In the genomic region with DNA sequence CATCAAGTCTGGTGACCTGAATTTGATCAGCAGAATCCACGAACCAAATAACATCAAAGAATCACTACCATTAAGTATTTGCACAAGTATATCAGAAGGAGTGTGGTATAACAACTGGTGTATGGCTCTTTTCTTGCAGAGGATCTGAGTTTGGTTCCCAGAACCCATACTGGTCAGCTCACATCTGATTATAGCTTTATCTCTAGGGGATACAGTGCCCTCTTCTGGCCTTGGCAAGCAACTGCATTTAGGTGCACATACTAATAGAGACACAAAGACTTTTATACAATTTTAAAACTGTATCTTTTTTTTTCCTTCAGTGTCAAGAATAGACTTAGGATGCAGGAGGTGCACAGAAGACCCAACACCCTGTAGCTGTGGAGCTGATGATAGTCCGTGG, we compare ENCODE assay signal across 10 mouse cellular contexts. TPM values are rescaled to one million over a fixed set of nuclear protein-coding genes. Genes with fewer than 3 reads are reported as not detected.
A peak's percentile ranks its signal among the peaks of the same experiment; 100 is the strongest.
DNase-seq lines count a peak whose midpoint lies in the region; ATAC-seq and TF ChIP-seq lines count a peak whose summit lies in the region.
"Had no signal": no experiment of that assay in that cellular context is flagged by ENCODE, and none has a peak within 500 bp of the region (broad histone marks: within the 10 kb centered on the region; RNA-seq: fewer than 3 reads in every experiment).

No protein-coding gene starts in this region.

- no peak for ATAC-seq in heart, postnatal 0 days (ENCODE audit: insufficient read depth, low read depth)
- ATAC-seq in neural tube, embryonic 12.5 days (ENCODE audit: low FRiP score, low read depth), result no peak
- no peak for ATAC-seq in heart, embryonic 11.5 days (replicated peaks; ENCODE audit: insufficient number of reproducible peaks, low FRiP score, low TSS enrichment)

- TF ChIP-seq EP300 in heart, postnatal 0 days (IDR thresholded peaks at IDR 0.05; ENCODE audit: low read depth), result no peak

- no peaks in the 10 kb centered on the region for H3K27me3 ChIP-seq in heart, postnatal 0 days (ENCODE audit: control insufficient read depth, insufficient read depth, low read length)
- no peaks in the 10 kb centered on the region for H3K27me3 ChIP-seq in neural tube, embryonic 12.5 days (replicated peaks)
- H3K27me3 ChIP-seq in cerebellum, adult 2 months (ENCODE audit: control insufficient read depth, insufficient read depth, low read length), result no peaks in the 10 kb centered on the region
- H3K27me3 ChIP-seq in heart, embryonic 11.5 days (ENCODE audit: control insufficient read depth, insufficient read depth, low read length), result no peaks in the 10 kb centered on the region
- H3K27me3 ChIP-seq: limb, embryonic 12.5 days had no signal

- H3K4me1 ChIP-seq in heart, postnatal 0 days (ENCODE audit: control insufficient read depth, insufficient read depth), result peaks cover 8% of the 10 kb centered on the region; the same call in 1 of the 2 replicates
- H3K4me1 ChIP-seq in neural tube, embryonic 12.5 days, result peaks cover 12% of the 10 kb centered on the region; the same call in 1 of the 2 replicates
- no peaks in the 10 kb centered on the region for H3K4me1 ChIP-seq in cerebellum, adult 2 months (ENCODE audit: control insufficient read depth, insufficient read depth, low read length)
- no peaks in the 10 kb centered on the region for H3K4me1 ChIP-seq in heart, embryonic 11.5 days (ENCODE audit: control insufficient read depth, insufficient read depth, low read length)

- no peak overlapping the region for H3K4me2 ChIP-seq in heart, postnatal 0 days (ENCODE audit: low read depth, low read length)
- 0 out of 2 replicates have a peak overlapping the region, but pooled peaks have one; percentile 14 for H3K4me2 ChIP-seq in neural tube, embryonic 12.5 days (replicated peaks)
- no peak overlapping the region for H3K4me2 ChIP-seq in heart, embryonic 11.5 days

- intact Hi-C loops in heart, postnatal 10 days (cut with DNase I), result loop anchor here (10.0 kb wide), 2 partner anchors 207 to 813 kb away; a partner anchor contains a TSS

- H3K9ac ChIP-seq in heart, postnatal 0 days (replicated peaks; ENCODE audit: low read depth, low read length), result no peak overlapping the region
- H3K9ac ChIP-seq in neural tube, embryonic 12.5 days, result no peak overlapping the region
- H3K9ac ChIP-seq in heart, embryonic 11.5 days (ENCODE audit: low read depth, low read length), result no peak overlapping the region
- H3K9ac ChIP-seq: limb, embryonic 12.5 days had no signal

- no peak for TF ChIP-seq POLR2A in cerebellum, adult 2 months (IDR thresholded peaks at IDR 0.05; ENCODE audit: borderline replicate concordance, insufficient read depth, low read length)

- peak; percentile 26 for TF ChIP-seq CTCF in heart, postnatal 0 days (IDR thresholded peaks at IDR 0.05; ENCODE audit: low read depth)
- TF ChIP-seq CTCF in cerebellum, adult 2 months (IDR thresholded peaks at IDR 0.05; ENCODE audit: borderline replicate concordance, insufficient read depth, low read depth, low read length), result no peak

- no peaks in the 10 kb centered on the region for H3K9me3 ChIP-seq in heart, postnatal 0 days (replicated peaks; ENCODE audit: control insufficient read depth, low read length)
- H3K9me3 ChIP-seq in neural tube, embryonic 12.5 days, result no peaks in the 10 kb centered on the region
- H3K9me3 ChIP-seq in heart, embryonic 11.5 days (replicated peaks; ENCODE audit: control insufficient read depth, low read length), result no peaks in the 10 kb centered on the region

- H3K36me3 ChIP-seq in heart, postnatal 0 days (replicated peaks; ENCODE audit: control insufficient read depth, insufficient read depth, low read length), result peaks cover 29% of the 10 kb centered on the region
- H3K36me3 ChIP-seq in neural tube, embryonic 12.5 days, result peaks cover 44% of the 10 kb centered on the region
- H3K36me3 ChIP-seq in heart, embryonic 11.5 days (ENCODE audit: control insufficient read depth, insufficient read depth, low read length), result peaks cover 23% of the 10 kb centered on the region

- 92% methylated on average over 2 of the region's 2 CpGs for WGBS in heart, postnatal 0 days
- WGBS in neural tube, embryonic 12.5 days, result 92% methylated on average over 2 of the region's 2 CpGs
- 93% methylated on average over 2 of the region's 2 CpGs for WGBS in cerebellum, adult 2 months
- 93% methylated on average over 2 of the region's 2 CpGs for WGBS in heart, embryonic 11.5 days (ENCODE audit: insufficient replicate concordance)

- no peak for DNase-seq in heart, postnatal 0 days (ENCODE audit: low spot score)
- no peak for DNase-seq in heart, postnatal 10 days
- no peak for DNase-seq in neural tube, embryonic 10.5 days (ENCODE audit: extremely low spot score, low spot score)
- DNase-seq in c-Kit-positive CD71-positive TER-119-positive erythroid progenitor cells, embryonic 14.5 days (ENCODE audit: low spot score), result peak; percentile 25
- peak; percentile 14 for DNase-seq in retina, postnatal 1 day
- no peak for DNase-seq in cerebellum, adult 2 months
- DNase-seq: gastrocnemius, postnatal 10 days had no signal

- H3K27ac ChIP-seq in heart, postnatal 0 days (ENCODE audit: low read depth), result no peak overlapping the region
- H3K27ac ChIP-seq in neural tube, embryonic 12.5 days, result no peak overlapping the region
- H3K27ac ChIP-seq in cerebellum, adult 2 months (ENCODE audit: insufficient read depth, low read length), result no peak overlapping the region
- no peak overlapping the region for H3K27ac ChIP-seq in heart, embryonic 11.5 days (ENCODE audit: low read depth, low read length)
- H3K27ac ChIP-seq: limb, embryonic 12.5 days had no signal

- no peak overlapping the region for H3K4me3 ChIP-seq in heart, postnatal 0 days (ENCODE audit: low read depth, low read length)
- H3K4me3 ChIP-seq in neural tube, embryonic 12.5 days, result no peak overlapping the region
- H3K4me3 ChIP-seq in cerebellum, adult 2 months (replicated peaks; ENCODE audit: insufficient read depth, low read depth, low read length), result no peak overlapping the region
- H3K4me3 ChIP-seq in heart, embryonic 11.5 days (ENCODE audit: low read depth, low read length), result no peak overlapping the region
- H3K4me3 ChIP-seq: limb, embryonic 12.5 days had no signal

RNA-seq across cellular contexts. Expression of a gene that starts 2.8 kb away (rescaled TPM):
- total RNA-seq in heart, postnatal 0 days (2014; rRNA removed; ENCODE audit: low replicate concordance), result 24.3 and 48.0 TPM in 2 replicates
- 15.4 and 18.5 TPM in 2 replicates for polyA plus RNA-seq in heart, postnatal 0 days (2015; fragmentation: Nextera tagmentation; extraction: Ambion mirVana)
- 10 to 100 TPM in 1 of 2 experiments, 1 to 10 TPM in 1; 9.6 to 10.6 TPM for total RNA-seq in heart, postnatal 10 days (2021)
- 130 and 141 TPM in 2 replicates for polyA plus RNA-seq in neural tube, embryonic 12.5 days (2016; fragmentation: Nextera tagmentation; extraction: Ambion mirVana)
- polyA plus RNA-seq in cerebellum, adult 2 months (2012; rRNA removed), result 54.0 and 57.1 TPM in 2 replicates
- 54.7 and 61.2 TPM in 2 replicates for polyA plus RNA-seq in heart, embryonic 11.5 days (2014; fragmentation: Nextera tagmentation; extraction: Ambion mirVana)

Comparison
In these comparisons a context has a peak if more than half of its experiments do, and no peak if none do; other contexts are left out.
1. DNase-seq: peak in c-Kit-positive CD71-positive TER-119-positive erythroid progenitor cells, embryonic 14.5 days (single experiment) and retina, postnatal 1 day (single experiment); none in heart, postnatal 0 days (single experiment), heart, postnatal 10 days (0 of 2), neural tube, embryonic 10.5 days (single experiment) and cerebellum, adult 2 months (0 of 2).